Mouse (Mus musculus) CH12.LX (cell line): ENCODE results near the gene Syk.

Source experiments
- CHD1 ChIP-seq: IDR thresholded peaks from 2 replicates; pipeline ENCODE4 v1.6.1; 2012; ENCODE audit warnings: low read depth, low read length, improper control_type of control experiment, inconsistent platforms
- CTCF ChIP-seq, 2 experiments: IDR thresholded peaks in 1 of 2; conservative IDR thresholded peaks in 1 of 2; 2 replicates each; pipeline ENCODE4 v1.5.1; 2011 to 2012; ENCODE audit warnings: low read depth in 2 of 2, low read length in 2 of 2, improper control_type of control experiment in 1 of 2, inconsistent platforms in 1 of 2, mild to moderate bottlenecking in 1 of 2, moderate library complexity in 1 of 2
- E2F4 ChIP-seq: IDR thresholded peaks from 2 replicates; pipeline ENCODE4 v1.6.1; 2011; ENCODE audit warnings: low read depth, low read length, improper control_type of control experiment; ENCODE audit not compliant: insufficient replicate concordance
- IRF4 ChIP-seq: IDR thresholded peaks from 2 replicates; pipeline ENCODE4 v1.6.1; 2014; ENCODE audit warnings: low read depth, mild to moderate bottlenecking, inconsistent platforms, low read length, improper control_type of control experiment
- MXI1 ChIP-seq: IDR thresholded peaks from 2 replicates; pipeline ENCODE4 v1.6.1; 2011; ENCODE audit warnings: mild to moderate bottlenecking, low read depth, low read length, improper control_type of control experiment
- NELFE ChIP-seq: IDR thresholded peaks from 2 replicates; pipeline ENCODE4 v1.6.1; 2011; ENCODE audit warnings: low read depth, low read length, improper control_type of control experiment
- NRF1 ChIP-seq: IDR thresholded peaks from 2 replicates; pipeline ENCODE4 v1.6.1; 2014; ENCODE audit warnings: low read depth, mild to moderate bottlenecking, inconsistent platforms, low read length, improper control_type of control experiment, moderate library complexity
- POLR2A ChIP-seq: IDR thresholded peaks from 2 replicates; pipeline ENCODE4 v1.6.1; 2011; ENCODE audit warnings: low read depth, mild to moderate bottlenecking, improper control_type of control experiment, low read length
- POLR2AphosphoS2 ChIP-seq: IDR thresholded peaks from 2 replicates; pipeline ENCODE4 v1.6.1; 2011; ENCODE audit warnings: low read depth, low read length, improper control_type of control experiment
- USF1 ChIP-seq: IDR thresholded peaks from 2 replicates; pipeline ENCODE4 v1.6.1; 2014; ENCODE audit warnings: low read depth, mild to moderate bottlenecking, inconsistent platforms, low read length, improper control_type of control experiment

DNA sequence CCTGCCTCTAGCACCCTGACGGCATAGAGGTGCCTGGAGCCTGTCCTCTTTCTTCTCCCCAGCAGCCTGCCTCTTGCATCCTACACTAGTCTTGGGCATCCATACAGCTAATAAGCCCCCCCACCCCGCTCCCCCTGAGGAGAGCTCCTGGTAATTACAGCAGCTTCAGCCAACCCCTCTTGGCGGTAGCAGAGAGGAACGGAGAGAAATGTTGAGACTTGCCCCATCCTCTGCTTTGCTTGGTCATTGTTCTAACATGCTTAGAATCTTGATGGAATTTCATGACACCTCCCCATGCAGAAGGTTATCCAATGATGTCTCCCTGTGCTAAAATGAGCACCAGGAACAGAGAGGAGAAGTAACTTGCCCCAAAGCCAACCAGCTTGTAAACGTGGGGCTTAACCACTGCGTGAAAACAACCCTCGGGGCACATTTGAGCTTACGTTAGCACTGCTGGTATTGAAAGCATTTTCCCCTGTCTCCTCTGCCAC lies 40.9 kb upstream of the Syk start:
- TF ChIP-seq USF1 (no peak), NELFE (no peak), MXI1 (no peak), E2F4 (no peak), CTCF (conservative IDR thresholded peaks at IDR 0.05 in 1 of 2, IDR thresholded peaks at IDR 0.05 in 1 of 2; ENCODE audit: low read depth in 2 of 2, low read length in 2 of 2) (no peak), IRF4 (no peak), POLR2AphosphoS2 (no peak), NRF1 (no peak), CHD1 (no peak), POLR2A (no peak)
